Mouse (Mus musculus): ENCODE measurements at regions not wholly inside any gene's neighbourhood (a gene's known extent, or its start where the extent isn't known, plus 50 kb on each side); places are given as distances from the start of the nearest gene placed in this dataset.

DNA sequence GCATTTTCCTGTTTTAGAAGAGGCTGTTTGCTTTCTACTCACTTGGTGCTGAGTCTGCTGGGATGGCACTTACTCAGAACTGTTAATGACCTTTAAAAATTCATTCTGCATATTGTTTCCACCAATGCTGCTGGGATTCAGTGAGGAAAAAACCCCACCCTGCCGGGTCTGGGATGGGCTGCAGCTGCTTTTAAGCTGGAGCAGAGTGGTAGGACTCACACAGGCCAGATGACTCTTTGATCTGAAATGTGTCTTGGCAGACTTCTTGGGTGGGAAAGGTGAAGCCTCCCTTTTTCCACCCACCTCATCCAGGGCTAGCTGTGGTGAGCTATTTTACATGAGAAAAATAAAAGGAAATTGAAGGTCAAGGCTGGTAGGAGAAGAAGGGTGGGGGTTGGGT lies 56.4 kb upstream of the Ddhd1 start:
- no peak for DNase-seq (ENCODE audit: low spot score in 2 of 2)

DNA sequence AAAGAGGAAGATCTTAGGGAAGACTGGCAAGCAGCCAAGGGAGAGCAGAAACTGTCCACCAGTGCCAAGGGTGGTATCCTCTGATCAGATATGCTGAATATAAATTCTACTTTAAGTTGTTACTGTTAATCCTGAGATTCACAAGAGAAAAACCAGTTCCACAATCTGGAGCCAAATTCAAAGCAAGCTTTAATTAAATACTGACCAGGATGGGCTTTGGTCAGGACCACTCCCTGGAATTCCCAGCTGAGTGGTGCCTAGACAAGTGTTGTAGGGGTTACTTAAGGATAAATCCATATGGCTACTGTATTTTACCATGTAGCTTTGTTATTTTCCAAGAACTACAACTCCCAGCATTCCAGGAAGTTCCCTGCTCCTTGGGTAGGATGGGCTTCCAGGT lies 56.8 kb upstream of the Ddhd1 start:
- no peak for DNase-seq (ENCODE audit: low spot score in 2 of 2)

DNA sequence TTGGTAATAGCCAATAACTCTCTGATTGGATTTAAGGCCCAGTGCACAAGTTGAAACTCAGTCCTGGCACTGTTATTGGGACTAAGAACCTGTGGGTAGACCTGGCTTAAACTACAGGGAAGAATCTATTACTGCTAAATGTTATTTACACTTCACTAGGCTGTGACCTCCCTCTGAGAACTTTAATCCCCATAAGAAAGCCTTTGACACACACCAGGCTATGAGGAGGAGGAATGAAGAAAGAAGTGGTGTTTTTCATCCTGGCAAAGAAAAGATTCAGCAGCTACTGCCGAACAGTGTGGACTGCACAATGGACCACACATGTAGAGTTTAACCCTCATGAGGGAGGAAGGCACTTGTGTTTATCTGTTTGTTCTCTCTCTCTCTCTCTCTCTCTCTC lies 58.2 kb upstream of the Ddhd1 start:
- DNase-seq (ENCODE audit: low spot score in 2 of 2): no peak

DNA sequence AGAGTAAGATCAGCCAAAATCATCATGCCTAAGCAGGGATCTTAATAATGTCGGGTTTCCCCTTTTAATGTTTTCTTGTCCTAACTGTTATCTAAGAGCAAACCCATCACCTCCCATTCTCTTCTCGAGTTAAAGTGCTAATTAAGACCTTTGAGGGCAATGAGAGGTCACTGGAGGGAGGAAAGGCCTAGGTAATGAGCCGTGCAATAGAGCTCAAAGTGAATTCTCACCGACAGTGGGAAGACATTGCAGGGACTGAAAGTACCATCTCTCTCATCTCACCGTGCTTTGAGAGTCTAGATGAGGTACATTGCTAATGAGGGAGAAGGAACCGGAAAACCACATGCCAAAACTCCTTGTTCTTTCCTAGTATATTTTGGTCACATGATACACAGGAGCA lies 64.9 kb upstream of the Ddhd1 start:
- no peak for DNase-seq (ENCODE audit: low spot score in 2 of 2)

GRCm38 (mm10) chr14:45724341-45724740 lies 66.4 kb upstream of the Ddhd1 start:
- no peak for DNase-seq (ENCODE audit: low spot score in 2 of 2)

DNA sequence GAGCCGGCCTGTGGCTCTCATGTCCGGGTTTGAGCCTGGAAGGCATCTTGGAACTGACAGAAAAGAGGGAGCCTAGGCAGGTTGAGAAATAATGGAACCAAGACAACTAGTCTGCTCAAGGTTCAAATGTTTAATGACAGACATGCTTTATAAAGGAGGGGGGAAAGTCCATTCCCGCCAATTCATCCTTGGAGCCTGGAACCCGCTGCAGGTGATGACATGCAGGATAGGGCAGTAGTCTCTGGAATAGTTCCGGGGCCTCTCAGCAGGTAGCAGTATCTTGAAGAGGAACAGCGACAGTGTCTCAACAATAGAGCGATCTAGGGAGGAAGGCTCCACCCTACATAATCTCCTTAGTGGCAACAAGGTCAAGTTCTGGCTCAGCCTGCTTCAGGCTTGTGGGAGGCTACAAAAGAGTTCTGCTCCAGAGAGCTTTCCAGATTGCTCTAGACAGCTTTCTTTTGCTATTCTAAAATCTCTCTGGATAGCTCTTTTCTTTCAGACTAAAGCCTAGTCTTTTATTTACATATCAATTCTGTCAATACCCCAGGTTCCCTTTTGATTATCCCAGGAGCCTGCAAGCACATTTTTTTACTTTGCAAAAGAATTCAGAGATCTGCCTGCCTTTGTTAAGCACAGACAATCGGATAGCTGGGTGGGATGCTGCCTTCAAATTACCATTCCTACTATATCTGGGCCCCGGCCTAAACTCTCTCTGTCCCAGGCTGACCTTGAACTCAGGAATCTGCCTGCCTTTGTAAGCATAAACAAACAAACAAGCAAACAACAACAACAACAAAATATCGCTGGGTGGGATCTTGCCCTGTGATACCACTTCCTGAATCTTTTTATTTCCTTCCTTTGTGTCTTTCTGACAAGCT lies 76.8 kb upstream of the Ddhd1 start:
- no peak for DNase-seq (ENCODE audit: low spot score in 2 of 2)

DNA sequence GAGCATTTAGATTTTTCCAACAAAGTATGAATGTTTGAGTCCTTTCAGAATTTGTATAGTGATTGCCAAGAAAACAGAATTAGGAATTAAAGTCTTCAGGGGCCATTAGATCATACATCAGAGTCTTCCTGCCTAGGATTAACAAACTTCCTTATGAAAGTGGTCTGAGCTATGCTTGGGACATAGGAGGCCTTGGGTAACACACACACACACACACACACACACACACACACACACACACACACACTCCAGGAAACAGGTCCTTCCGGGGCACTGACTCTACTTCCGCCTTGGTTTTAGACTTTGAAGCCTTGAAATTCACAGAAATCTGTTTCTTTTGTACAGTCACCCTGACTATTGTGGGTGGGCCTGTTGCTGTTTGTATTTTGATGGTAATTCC lies 80.0 kb upstream of the Ddhd1 start:
- no peak for DNase-seq (ENCODE audit: low spot score in 2 of 2)

DNA sequence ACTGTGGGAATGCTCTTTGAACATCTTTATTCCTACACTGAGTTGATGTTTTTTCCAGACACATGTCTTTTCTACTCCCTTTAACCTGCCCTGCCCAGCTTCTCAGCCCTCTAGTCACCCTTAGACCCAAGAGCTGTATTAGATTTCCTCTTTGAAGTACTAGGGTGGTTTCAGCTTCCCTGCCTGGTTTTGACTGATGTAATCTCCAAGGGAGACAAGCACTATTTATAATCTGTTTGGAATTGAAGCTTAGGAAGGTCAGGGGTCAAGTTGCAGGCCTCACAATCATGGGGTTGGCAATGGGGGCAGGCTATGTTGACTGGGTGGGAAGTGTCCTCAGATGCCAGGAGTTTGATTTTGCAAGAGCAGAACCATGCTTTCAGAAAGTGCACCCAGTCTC lies 81.7 kb upstream of the Ddhd1 start:
- no peak for DNase-seq (ENCODE audit: low spot score in 2 of 2)

DNA sequence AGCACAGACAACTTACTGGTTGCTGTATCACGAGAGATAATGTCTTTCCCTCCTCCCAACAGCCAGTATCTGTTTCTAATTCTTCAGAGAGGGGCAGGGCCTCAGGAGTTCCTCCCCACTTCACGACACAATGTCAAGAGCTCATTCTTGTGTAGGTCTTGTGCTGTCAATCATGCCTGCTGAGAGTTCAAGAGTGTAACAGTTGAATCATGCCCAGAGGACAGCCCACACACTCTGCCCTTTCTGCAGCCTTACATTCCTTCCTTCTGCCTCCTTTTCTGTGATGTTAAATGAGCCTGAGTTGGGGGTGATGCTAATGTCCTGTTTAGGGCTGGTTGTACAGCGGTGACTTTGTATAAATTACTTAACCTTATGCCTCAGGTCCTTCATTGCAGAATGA lies 82.7 kb upstream of the Ddhd1 start:
- DNase-seq (ENCODE audit: low spot score in 2 of 2): no peak

DNA sequence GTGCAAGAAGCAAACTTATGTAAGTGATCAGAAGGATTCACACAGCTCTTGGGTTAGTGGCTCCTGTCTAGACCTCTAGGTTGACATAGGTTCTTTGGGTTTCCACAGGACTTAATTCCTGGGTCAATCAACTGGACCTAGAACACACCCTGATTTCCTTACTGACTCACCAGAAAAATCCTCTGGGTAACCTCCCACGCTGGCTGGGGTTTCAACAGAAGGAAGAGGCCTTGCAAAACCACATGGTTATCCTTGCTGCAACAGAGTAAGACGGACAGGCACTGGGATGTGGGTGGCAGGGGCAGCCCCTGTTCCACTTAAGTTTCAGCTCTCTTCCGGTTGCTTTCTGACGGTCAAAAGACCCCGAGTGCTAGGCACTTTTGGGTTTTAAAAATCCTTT lies 88.2 kb upstream of the Ddhd1 start:
- DNase-seq (ENCODE audit: low spot score in 2 of 2): no peak

GRCm38 (mm10) chr14:45757376-45757775 lies 99.4 kb upstream of the Ddhd1 start:
- no peak for DNase-seq (ENCODE audit: low spot score in 2 of 2)

DNA sequence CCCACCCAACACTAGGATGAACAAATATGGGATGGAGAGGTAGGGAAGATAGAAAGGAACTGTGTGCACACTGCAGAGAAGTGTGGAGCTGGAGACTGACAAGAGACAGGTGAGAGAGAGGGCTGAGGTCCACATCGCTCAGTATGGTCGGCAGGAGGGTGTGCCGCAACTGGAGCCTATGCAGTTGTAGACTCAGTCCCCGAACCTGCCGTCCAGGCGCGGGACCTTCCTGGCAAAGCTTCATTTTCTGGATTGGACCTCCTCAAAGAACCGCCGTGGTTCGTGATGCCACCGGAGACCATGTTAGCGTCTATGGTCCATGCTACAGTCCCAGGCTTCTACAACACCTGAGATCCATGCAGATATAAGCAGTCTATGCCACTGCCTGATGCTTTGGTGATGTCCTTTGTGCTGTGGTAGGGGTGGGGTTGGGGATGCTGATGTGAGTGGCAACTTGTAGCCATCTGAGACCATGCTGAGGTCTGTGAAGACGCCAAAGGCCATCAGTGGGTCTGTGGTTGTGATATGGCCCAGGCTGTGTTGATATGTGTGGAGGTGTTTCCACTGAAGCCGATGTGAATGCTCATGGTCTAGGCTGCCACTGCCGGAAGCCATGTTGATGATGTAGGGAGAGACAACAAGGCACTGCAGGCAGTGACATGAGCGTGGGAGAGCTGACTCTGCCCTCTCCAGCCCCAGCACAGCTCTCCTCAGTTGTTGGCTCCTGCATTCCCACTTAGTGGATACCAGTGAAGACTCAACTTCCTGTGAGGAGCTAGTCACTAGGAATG lies 103.1 kb upstream of the Ddhd1 start:
- DNase-seq (ENCODE audit: low spot score in 2 of 2): no peak

GRCm38 (mm10) chr14:45764231-45764630 lies 106.3 kb upstream of the Ddhd1 start:
- DNase-seq (ENCODE audit: low spot score in 2 of 2): no peak

- no peak for DNase-seq (ENCODE audit: low spot score in 2 of 2)
These were observed 108.6 kb upstream of the Ddhd1 start for GRCm38 (mm10) chr14:45766582-45766981.

DNA sequence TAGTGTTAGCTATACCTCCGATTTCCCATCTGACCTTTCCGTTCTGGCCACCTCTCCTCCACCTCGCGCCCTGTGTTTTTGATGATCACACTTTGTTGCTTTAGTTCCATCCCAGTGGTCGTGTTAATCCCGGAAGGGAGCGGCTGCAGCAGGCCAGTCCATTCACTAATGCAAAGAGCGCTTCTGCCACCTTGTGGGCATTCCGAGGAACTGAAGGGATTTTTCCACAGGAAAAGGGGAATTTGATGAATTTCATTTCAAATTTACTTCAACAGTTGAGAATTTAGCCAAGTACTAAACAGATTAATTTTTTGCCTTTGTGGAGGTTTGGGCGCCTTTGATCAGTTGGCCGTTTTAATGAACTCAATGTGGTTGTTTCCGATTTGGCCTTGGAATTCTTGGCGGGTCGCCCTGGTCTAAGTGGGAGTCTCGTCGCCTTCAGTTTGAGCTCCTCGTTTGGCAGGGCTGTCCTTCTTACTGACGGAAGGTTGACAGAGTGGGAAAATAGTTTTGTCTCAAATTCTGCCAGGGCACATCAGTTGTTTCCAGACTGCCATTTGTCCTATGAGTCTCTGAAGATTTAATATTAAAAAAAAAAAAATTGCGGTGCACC lies 114.8 kb upstream of the Ddhd1 start:
- DNase-seq (ENCODE audit: low spot score in 2 of 2): peak in 1 of 2 experiments; percentile 67

DNA sequence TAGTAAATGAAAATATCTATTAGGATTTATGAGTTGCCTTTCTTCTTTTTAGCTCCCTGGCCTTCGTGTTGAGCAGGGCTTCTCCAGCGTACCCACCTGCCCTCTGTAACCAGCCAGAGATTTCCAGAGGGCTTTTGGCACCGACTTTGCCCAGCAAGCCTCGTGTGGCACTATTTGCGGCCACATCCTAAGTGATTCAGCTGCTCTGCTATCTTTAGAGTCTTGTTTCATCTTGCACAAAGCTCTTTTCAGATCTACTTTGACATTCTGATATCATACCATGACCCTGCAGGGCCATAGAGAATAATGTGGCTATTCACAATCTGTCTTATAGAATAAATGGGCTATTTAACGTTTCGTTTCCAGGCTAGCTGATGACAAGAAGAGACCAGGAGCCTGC lies 115.4 kb upstream of the Ddhd1 start:
- no peak for DNase-seq (ENCODE audit: low spot score in 2 of 2)

- DNase-seq (ENCODE audit: low spot score in 2 of 2): no peak
These were observed 123.9 kb upstream of the Ddhd1 start for GRCm38 (mm10) chr14:45781850-45782249.

- DNase-seq (ENCODE audit: low spot score in 2 of 2): no peak
These were observed 137.0 kb upstream of the Ddhd1 start for GRCm38 (mm10) chr14:45794980-45795379.

- no peak for DNase-seq (ENCODE audit: low spot score in 2 of 2)
These were observed 138.8 kb upstream of the Ddhd1 start for GRCm38 (mm10) chr14:45796665-45797319.

DNA sequence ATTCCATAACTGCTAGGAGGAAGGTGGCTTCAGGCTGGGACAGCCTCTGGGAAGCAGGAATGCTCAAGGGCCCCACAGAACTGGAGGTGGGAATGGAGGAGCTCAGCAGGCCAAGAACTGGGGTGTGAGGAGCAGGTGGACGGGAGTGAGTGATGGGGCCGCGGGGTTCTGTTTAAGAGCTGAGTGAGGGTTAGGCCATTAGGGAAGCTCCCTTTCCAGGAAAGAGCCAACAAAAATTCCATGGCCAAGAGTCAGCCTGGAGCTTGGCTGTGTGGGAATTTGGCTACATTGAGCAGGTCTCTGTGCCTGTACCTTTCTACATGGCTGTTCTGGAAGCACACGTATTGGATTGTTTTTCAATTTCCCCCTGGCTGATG lies 139.4 kb upstream of the Ddhd1 start:
- DNase-seq (ENCODE audit: low spot score in 2 of 2): no peak

DNA sequence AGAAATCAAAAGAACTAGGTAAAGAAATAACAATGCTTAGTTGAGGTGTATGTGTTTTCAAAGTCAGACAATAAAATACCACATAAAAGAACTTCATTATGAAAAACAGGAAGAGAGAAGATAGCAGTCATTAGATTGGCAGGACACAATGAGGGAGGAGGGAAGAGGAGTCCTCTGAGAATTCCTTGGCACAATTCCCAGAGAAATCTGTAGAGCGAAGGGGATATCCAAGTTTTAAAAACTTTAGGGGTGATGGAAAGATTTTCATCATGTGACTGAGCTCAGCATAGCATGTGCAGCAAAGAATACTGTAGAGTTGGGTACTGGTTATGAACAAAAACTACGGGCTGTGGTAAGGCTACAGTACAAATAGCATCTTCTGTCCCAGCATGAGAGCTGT lies 141.3 kb upstream of the Ddhd1 start:
- DNase-seq (ENCODE audit: low spot score in 2 of 2): no peak

GRCm38 (mm10) chr14:45805950-45806349 lies 148.0 kb upstream of the Ddhd1 start:
- no peak for DNase-seq (ENCODE audit: low spot score in 2 of 2)
